Mouse (Mus musculus): ENCODE results near the gene Stk11.

Stk11 gene

GRCm38 (mm10) chr10:80146568-80147011, 31.0 kb downstream of the Stk11 start:
- no peak for DNase-seq

- DNase-seq, result no peak
Observed at GRCm38 (mm10) chr10:80147146-80147718, 31.6 kb downstream of the Stk11 start.

GRCm38 (mm10) chr10:80147719-80148601, 32.4 kb downstream of the Stk11 start, which contains the start of gene Midn:
TSS of gene Midn (plus strand) at chr10:80148272.
- DNase-seq, result peak; percentile 59 to 65

GRCm38 (mm10) chr10:80148610-80149290, 33.1 kb downstream of the Stk11 start:
- DNase-seq, result peak; percentile 87 to 96

- peak; percentile 90 to 97 for DNase-seq
Observed at GRCm38 (mm10) chr10:80149291-80150225, 34.0 kb downstream of the Stk11 start.

GRCm38 (mm10) chr10:80150226-80151210, 34.9 kb downstream of the Stk11 start:
- DNase-seq, result peak; percentile 70 to 72

- DNase-seq, result peak; percentile 73 to 75
Observed at GRCm38 (mm10) chr10:80151211-80152034, 35.8 kb downstream of the Stk11 start.

- peak; percentile 53 to 55 for DNase-seq
Observed at GRCm38 (mm10) chr10:80152071-80152872, 36.7 kb downstream of the Stk11 start.

GRCm38 (mm10) chr10:80152873-80153260, 37.3 kb downstream of the Stk11 start:
- DNase-seq, result peak; percentile 56 to 57

- no peak for DNase-seq
Observed at GRCm38 (mm10) chr10:80153713-80154112, 38.1 kb downstream of the Stk11 start.

GRCm38 (mm10) chr10:80154384-80154783, 38.8 kb downstream of the Stk11 start:
- no peak for DNase-seq

GRCm38 (mm10) chr10:80155277-80155676, 39.7 kb downstream of the Stk11 start:
- no peak for DNase-seq

GRCm38 (mm10) chr10:80156002-80156751, 40.6 kb downstream of the Stk11 start:
- no peak for DNase-seq

GRCm38 (mm10) chr10:80156752-80157053, 41.1 kb downstream of the Stk11 start:
- no peak for DNase-seq

GRCm38 (mm10) chr10:80157141-80157929, 41.7 kb downstream of the Stk11 start:
- no peak for DNase-seq

GRCm38 (mm10) chr10:80158307-80158986, 42.8 kb downstream of the Stk11 start:
- DNase-seq, result peak; percentile 75 to 77

- DNase-seq, result peak; percentile 70 to 75
Observed at GRCm38 (mm10) chr10:80159021-80159560, 43.5 kb downstream of the Stk11 start.

Data from spleen, adult 18-20 months (tissue).